Mouse (Mus musculus): ENCODE results near the gene Gpr62.

Gpr62 gene

DNA sequence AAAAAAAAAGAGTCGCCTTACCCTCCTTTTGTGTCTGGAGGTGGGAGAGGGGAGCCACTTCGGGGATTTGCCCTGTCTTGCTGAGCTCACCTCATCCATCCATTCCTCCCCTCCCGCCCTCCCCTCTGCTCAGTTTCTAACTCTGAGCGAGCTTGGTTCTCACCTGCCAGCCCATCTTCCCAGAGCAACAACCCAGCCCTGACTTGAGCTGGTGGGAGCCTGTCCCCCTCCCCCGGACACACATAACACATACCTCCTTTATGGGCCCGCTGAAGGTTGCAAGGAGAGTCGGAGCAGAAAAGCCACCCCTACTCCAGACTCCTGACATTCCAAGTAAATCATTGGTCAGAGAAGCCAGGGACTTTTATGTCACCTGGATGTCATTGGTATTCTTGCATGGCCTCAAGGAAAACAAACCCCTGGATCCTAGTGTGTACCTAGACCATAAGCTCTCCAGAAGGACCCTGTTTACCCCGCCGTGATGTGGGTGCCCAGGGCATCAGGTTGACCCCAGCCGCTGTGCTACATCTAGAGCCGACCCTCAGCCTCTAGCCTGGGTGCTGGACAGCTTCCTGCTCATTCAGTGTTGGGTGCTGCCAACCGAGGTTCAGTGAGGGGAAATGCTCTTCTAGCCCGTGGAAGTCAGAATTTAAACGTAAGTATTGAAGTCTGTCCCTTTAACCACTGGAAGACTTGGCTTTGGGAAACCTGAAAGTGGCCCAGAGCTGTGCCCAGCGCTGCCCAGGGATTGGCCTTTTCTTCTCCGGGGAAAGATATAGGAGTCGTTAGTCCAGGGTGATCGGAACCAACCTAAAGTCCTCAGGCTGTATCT is 44.5 kb downstream of the Gpr62 start:
- no peak for DNase-seq (ENCODE audit: low spot score)

DNA sequence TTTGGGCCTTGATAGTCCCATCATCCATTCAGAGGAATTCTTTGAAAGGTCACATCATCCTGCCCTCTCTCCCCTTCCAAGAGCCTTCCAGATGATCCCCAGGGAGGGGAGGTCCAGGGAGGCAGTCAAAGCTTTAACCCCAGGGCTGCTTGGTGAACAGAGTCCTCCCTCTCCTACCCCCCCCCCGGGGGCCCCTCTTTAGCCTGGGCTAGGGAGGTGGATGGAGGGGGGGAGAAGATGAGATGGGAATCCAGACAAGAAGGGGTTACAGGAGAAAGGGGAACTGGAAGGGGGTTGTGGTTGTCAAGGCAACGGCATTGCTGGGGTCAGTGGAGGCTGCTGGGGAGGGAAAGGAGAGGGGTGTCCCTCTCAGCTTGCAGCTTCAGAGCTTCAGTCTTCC is 45.1 kb downstream of the Gpr62 start:
- DNase-seq (ENCODE audit: low spot score) = no peak

DNA sequence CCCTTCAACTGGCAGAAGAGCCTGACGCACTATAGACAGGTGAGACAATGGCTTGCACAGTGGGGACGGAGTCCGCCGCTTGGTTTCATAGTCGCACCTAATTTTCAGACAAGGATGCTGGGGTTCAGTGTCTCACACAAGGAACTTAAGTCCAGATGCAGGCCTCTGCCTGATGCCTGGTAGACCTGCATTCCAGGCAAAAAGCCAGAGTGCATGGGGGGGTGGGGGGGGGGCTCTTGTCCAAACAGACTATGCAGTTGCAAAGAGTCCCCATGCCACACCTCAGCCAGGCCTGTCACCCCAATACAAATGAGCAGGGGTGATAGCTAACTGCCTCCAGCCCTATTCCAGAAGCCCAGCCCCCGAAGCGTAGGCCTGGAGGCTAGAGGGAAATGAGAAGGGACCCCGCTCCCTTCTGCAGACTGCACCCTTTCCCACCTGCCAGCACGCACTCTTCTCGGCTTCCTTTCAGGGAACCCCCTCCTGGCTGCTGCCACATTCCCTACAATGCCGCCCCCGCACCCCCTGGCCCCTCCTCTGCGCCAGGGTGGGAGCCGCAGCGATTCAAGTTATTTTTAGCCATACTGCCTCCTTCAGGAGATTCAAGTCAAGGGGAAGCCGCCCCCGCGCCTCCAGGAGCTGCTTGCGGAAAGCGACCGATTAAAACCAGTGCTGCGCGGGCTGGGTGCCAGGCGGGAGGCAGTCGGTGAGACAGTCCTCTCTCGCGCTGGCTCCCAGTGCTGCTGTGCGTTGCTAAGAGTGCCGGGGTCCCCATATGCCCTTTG is 47.7 kb downstream of the Gpr62 start:
- peak; percentile 58 for DNase-seq (ENCODE audit: low spot score)

DNA sequence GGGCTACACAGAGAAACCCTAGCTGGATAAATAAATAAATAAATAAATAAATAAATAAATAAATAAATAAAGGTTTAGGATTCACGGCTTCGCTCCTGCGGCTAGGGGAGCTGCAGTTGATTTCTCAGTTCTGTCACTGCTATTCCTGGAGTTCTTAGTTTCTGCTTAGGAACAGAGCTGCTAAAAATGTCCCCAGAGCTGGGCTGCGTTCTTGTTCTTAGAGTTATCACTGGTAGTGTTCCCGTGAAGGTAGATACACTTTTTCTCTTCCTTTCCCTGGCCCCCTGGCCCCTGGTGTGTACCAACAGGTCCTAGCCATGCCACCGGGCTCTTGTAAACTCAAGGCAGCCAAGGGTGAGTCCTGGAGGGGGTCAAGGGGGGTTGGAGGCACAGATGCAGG is 48.9 kb downstream of the Gpr62 start:
- no peak for DNase-seq (ENCODE audit: low spot score)
